Mouse (Mus musculus) lung, embryonic 14.5 days (tissue): ENCODE results near the gene Rap1gap2. TPM values are rescaled to one million over a fixed set of nuclear protein-coding genes. Genes with fewer than 3 reads are reported as not detected.
"Not testable (repeated sequence)": the region's sequence is repeated elsewhere in the genome, so short reads cannot be mapped to it uniquely, and the experiment has no call there.

Experiments used
- ATAC-seq: fragments of 200-750 bp; cut with Nextera tagmentation; 2 replicates; pipeline ENCODE4 v1.8.0; 2017; ENCODE audit warnings: mild to moderate bottlenecking, moderate TSS enrichment, moderate library complexity; ENCODE audit not compliant: insufficient read depth
- DNase-seq: peaks from one replicate; pipeline ENCODE4 v3.0.0-alpha.2; 2015
- H3K27ac ChIP-seq: fragments of 300-500 bp; sonication (generic); 2 replicates; pipeline ENCODE4 v1.5.1; 2014; ENCODE audit warnings: low read depth, mild to moderate bottlenecking, moderate library complexity
- H3K27me3 ChIP-seq: fragments of 300-500 bp; sonication (generic); 2 replicates; pipeline ENCODE4 v1.6.1; 2014; ENCODE audit warnings: low read length, control low read depth; ENCODE audit not compliant: insufficient read depth
- H3K36me3 ChIP-seq: fragments of 300-500 bp; sonication (generic); 2 replicates; pipeline ENCODE4 v1.6.1; 2014; ENCODE audit warnings: control low read depth; ENCODE audit not compliant: insufficient read depth
- H3K4me1 ChIP-seq: fragments of 300-500 bp; sonication (generic); 2 replicates; pipeline ENCODE4 v1.6.1; 2014; ENCODE audit warnings: antibody characterized with exemption, control low read depth; ENCODE audit not compliant: insufficient read depth
- H3K4me2 ChIP-seq: fragments of 300-500 bp; sonication (generic); 2 replicates; pipeline ENCODE4 v1.6.1; 2014; ENCODE audit warnings: mild to moderate bottlenecking
- H3K4me3 ChIP-seq: fragments of 300-500 bp; sonication (generic); 2 replicates; pipeline ENCODE4 v1.5.1; 2014; ENCODE audit warnings: low read depth, low read length
- H3K9ac ChIP-seq: fragments of 300-500 bp; sonication (generic); 2 replicates; pipeline ENCODE4 v1.6.1; 2014
- H3K9me3 ChIP-seq: fragments of 300-500 bp; sonication (generic); 2 replicates; pipeline ENCODE4 v1.6.1; 2016; ENCODE audit warnings: low read depth, low read length, control low read depth
- CTCF ChIP-seq: IDR thresholded peaks from 2 replicates; pipeline ENCODE4 v1.5.1; 2016; ENCODE audit warnings: antibody characterized with exemption, low read depth
- WGBS: fragments of 180-500 bp; shearing (Covaris S2); extraction: QIAGEN DNeasy Blood & Tissue Kit; methylation state at CpG from one replicate; pipeline ENCODE4 v1.1.7; 2014; 5-methylcytosine and 5-hydroxymethylcytosine counted together
- polyA plus RNA-seq: library from polyadenylated mRNA; unstranded; fragments of >200 nt; fragmentation: Nextera tagmentation; extraction: Ambion mirVana; gene quantifications from 2 replicates; pipeline ENCODE4 v1.2.1, GENCODE M21; 2014

Rap1gap2 gene
- polyA plus RNA-seq, 1 experiment from 2014 or later, result 2.6 TPM

GRCm38 (mm10) chr11:74584946-74585723 lies 25.6 kb downstream of the Rap1gap2 start:
- no peak overlapping the region for H3K4me2 ChIP-seq
- H3K27me3 ChIP-seq, result peaks cover 21% of the 10 kb centered on the region
- no peaks in the 10 kb centered on the region for H3K36me3 ChIP-seq
- H3K9ac ChIP-seq, result no peak overlapping the region
- 60% methylated on average over 10 of the region's 10 CpGs for WGBS
- H3K4me1 ChIP-seq, result no peaks in the 10 kb centered on the region
- DNase-seq (peak; percentile 71), ATAC-seq (no peak)
- TF ChIP-seq CTCF, result no peak
- H3K27ac ChIP-seq, result no peak overlapping the region
- H3K9me3 ChIP-seq, result no peaks in the 10 kb centered on the region
- H3K4me3 ChIP-seq, result no peak overlapping the region

GRCm38 (mm10) chr11:74583824-74584349 lies 26.8 kb downstream of the Rap1gap2 start:
- no peak overlapping the region for H3K27ac ChIP-seq
- H3K4me1 ChIP-seq, result no peaks in the 10 kb centered on the region
- no peaks in the 10 kb centered on the region for H3K36me3 ChIP-seq
- ATAC-seq (no peak), DNase-seq (no peak)
- 60% methylated on average over 7 of the region's 7 CpGs for WGBS
- no peak overlapping the region for H3K4me3 ChIP-seq
- TF ChIP-seq CTCF, result no peak
- H3K27me3 ChIP-seq, result peaks cover 9% of the 10 kb centered on the region
- no peak overlapping the region for H3K4me2 ChIP-seq
- no peaks in the 10 kb centered on the region for H3K9me3 ChIP-seq
- no peak overlapping the region for H3K9ac ChIP-seq

- 80% methylated on average over 3 of the region's 3 CpGs for WGBS
These were observed 28.3 kb downstream of the Rap1gap2 start for GRCm38 (mm10) chr11:74582464-74582863.

GRCm38 (mm10) chr11:74581333-74581732 lies 29.4 kb downstream of the Rap1gap2 start:
- not testable (repeated sequence) for H3K36me3 ChIP-seq, H3K4me2 ChIP-seq, H3K9me3 ChIP-seq, H3K27me3 ChIP-seq, H3K4me1 ChIP-seq, ATAC-seq, H3K27ac ChIP-seq, DNase-seq, H3K4me3 ChIP-seq, H3K9ac ChIP-seq
- TF ChIP-seq CTCF, result 0 out of 2 replicates have a peak, but pooled peaks have one; percentile 25
- WGBS, result 55% methylated on average over 4 of the region's 4 CpGs

More at GRCm38 (mm10) chr11:74582464-74582863, 28.3 kb downstream of the Rap1gap2 start:
- Histone ChIP-seq H3K4me2 (no peak overlapping the region), H3K27ac (no peak overlapping the region), H3K4me3 (no peak overlapping the region), H3K36me3 (no peaks in the 10 kb centered on the region), H3K27me3 (no peaks in the 10 kb centered on the region), H3K9ac (no peak overlapping the region), H3K9me3 (no peaks in the 10 kb centered on the region), H3K4me1 (no peaks in the 10 kb centered on the region)
- DNase-seq, result no peak
- no peak for TF ChIP-seq CTCF
- ATAC-seq, result no peak

GRCm38 (mm10) chr11:74577068-74577467 lies 33.6 kb downstream of the Rap1gap2 start:
- no peak for TF ChIP-seq CTCF
- DNase-seq, result no peak
- H3K27ac ChIP-seq, result no peak overlapping the region
- H3K4me3 ChIP-seq, result no peak overlapping the region
- no peaks in the 10 kb centered on the region for H3K9me3 ChIP-seq
- no peak overlapping the region for H3K4me2 ChIP-seq
- no peak overlapping the region for H3K9ac ChIP-seq
- 0 out of 2 replicates have a peak, but pooled peaks cover 5% of the 10 kb centered on the region for H3K4me1 ChIP-seq
- 36% methylated on average over 3 of the region's 3 CpGs for WGBS
- no peaks in the 10 kb centered on the region for H3K36me3 ChIP-seq
- ATAC-seq, result no peak
- no peaks in the 10 kb centered on the region for H3K27me3 ChIP-seq

DNA sequence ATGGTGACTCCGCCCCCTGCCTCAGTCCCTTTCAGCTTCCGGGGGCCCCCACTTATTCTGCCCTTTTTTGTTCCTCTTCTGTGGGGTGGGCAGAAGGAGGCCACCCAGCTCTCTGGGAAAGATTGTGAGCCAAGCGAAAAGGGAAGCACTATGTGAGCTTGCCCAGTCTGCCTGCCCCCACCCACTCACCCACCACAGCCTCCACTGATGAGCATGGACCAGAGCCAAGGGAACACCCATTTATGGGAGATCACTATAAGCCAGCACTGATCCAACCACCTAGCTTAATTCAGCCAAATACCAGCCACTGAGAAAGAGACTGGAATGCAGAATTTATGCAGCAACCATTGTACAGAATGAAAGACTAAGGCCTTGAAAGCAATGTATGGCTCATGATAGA lies 34.8 kb downstream of the Rap1gap2 start:
- no peak for ATAC-seq
- 69% methylated on average over 3 of the region's 3 CpGs for WGBS
- Histone ChIP-seq H3K36me3 (no peaks in the 10 kb centered on the region), H3K4me1 (0 out of 2 replicates have a peak, but pooled peaks cover 5% of the 10 kb centered on the region), H3K27ac (no peak overlapping the region), H3K4me2 (no peak overlapping the region), H3K9ac (no peak overlapping the region), H3K27me3 (no peaks in the 10 kb centered on the region), H3K4me3 (no peak overlapping the region), H3K9me3 (no peaks in the 10 kb centered on the region)
- TF ChIP-seq CTCF, result no peak
- no peak for DNase-seq

DNA sequence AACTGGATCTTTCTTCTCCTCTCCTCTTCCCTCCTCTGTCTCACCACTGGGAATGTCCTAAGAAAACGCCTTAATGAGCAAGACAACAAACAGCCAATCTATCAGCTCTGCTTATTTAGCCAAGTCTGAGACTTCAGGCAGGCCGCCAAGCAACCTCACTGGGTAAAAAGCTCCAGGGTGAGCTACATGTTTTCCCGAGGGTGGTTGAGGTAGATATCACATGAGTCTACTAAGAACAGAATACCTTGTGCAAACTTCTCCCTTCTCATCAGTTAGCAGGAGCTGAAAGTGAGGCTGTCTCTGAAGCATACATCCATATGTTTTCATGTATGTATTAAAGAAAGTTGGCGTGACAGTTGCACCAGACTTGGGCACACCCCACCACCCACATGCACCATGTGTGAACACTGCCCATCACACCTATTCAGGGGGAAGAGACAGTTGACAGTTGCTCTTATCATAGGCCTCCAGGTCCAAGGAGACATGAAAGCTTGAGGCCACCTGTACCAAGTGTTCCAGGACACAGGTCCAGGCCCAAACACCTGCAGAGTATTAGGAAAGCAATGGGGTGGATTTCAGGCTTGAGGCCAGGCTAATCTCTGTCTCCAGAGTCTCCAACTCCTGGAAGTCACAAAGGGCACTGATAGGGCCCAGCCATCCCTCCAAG lies 35.8 kb downstream of the Rap1gap2 start:
- Histone ChIP-seq H3K9ac (no peak overlapping the region), H3K4me2 (no peak overlapping the region), H3K36me3 (no peaks in the 10 kb centered on the region), H3K4me1 (0 out of 2 replicates have a peak, but pooled peaks cover 5% of the 10 kb centered on the region), H3K9me3 (no peaks in the 10 kb centered on the region), H3K4me3 (no peak overlapping the region), H3K27me3 (no peaks in the 10 kb centered on the region), H3K27ac (no peak overlapping the region)
- ATAC-seq, result no peak
- no peak for TF ChIP-seq CTCF
- peak; percentile 38 for DNase-seq
- 45% methylated on average over 4 of the region's 4 CpGs for WGBS
